Mouse (Mus musculus) forebrain, embryonic 15.5 days (tissue): ENCODE measurements around the gene Atp5e. TPM values are rescaled to one million over a fixed set of nuclear protein-coding genes. Genes with fewer than 3 reads are reported as not detected.

Source experiments
- polyA plus RNA-seq: library from polyadenylated mRNA; unstranded; fragments of >200 nt; fragmentation: Nextera tagmentation; extraction: Ambion mirVana; gene quantifications from 2 replicates; pipeline ENCODE4 v1.2.1, GENCODE M21; 2015

Gene Atp5e
- polyA plus RNA-seq, 1 experiment from 2014 or later, result 668 TPM

Other genes starting within 250 kb of the Atp5e start
- gene Gnas, start 179.8 kb downstream of the Atp5e start, polyA plus RNA-seq, result 1,144 and 1,250 TPM in 2 replicates
- 6.7 and 7.5 TPM in 2 replicates for gene Gm20721, start 117.4 kb downstream of the Atp5e start, polyA plus RNA-seq
- gene Nelfcd, start 48.3 kb downstream of the Atp5e start, polyA plus RNA-seq, result 110 and 112 TPM in 2 replicates
- gene Ctsz, start 25.1 kb downstream of the Atp5e start, polyA plus RNA-seq, result 75.1 and 78.9 TPM in 2 replicates
- 0.59 and 0.91 TPM in 2 replicates for gene Tubb1, start 13.4 kb downstream of the Atp5e start, polyA plus RNA-seq
- gene Prelid3b, start 9.0 kb upstream of the Atp5e start, polyA plus RNA-seq, result 112 and 115 TPM in 2 replicates
- gene Zfp831, start 179.4 kb upstream of the Atp5e start, polyA plus RNA-seq, result not detected in 2 replicates